Mouse (Mus musculus): ENCODE results near the gene Npc1l1. TPM values are rescaled to one million over a fixed set of nuclear protein-coding genes. Genes with fewer than 3 reads are reported as not detected.

Gene Npc1l1
- not detected in 2 replicates for total RNA-seq (2012; rRNA removed)
- polyA plus RNA-seq (2012; ENCODE audit: insufficient read depth in 1 of 2, insufficient read length in 2 of 2, low read depth in 1 of 2, low replicate concordance in 2 of 2, missing spikeins in 1 of 2), result under 1 TPM in 1 of 2 experiments, not detected in 1; 0.10 TPM

DNA sequence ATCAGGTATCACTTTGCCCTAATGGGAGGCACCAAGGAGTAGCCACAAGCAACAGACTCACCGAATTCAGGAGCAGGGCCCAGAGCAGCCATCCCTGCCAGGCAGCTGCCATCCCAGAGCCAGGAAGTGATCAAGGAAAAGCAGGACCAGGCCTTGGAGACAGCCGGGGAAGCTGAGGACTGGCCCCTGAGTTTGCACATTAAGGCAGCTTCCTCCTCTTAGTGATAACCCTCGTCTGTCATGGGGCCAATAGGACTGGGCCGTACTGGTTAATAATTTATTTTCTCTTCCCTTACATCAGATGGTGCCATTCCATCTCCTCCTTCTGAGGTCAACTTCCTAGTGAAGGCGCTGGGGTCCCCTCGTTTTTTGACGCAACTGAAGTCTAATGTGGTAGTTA lies at the start of gene Npc1l1:
Npc1l1 (minus strand) TSS at position 132 of the 400 bp plus-strand sequence.
- H3K27ac ChIP-seq (ENCODE audit: control insufficient read depth, low read depth, low read length), result no peak within 1 kb of the TSS
- no peaks in the 10 kb centered on the region for H3K36me3 ChIP-seq (ENCODE audit: control insufficient read depth in 1 of 2, insufficient read depth in 2 of 2, low read length in 2 of 2)
- DNase-seq (ENCODE audit: low read depth, low spot score), result no peak
- no peak within 1 kb of the TSS for H3K4me3 ChIP-seq (ENCODE audit: control insufficient read depth in 1 of 2, insufficient read depth in 1 of 2, low read depth in 2 of 2, low read length in 2 of 2)
- H3K9me3 ChIP-seq (replicated peaks; ENCODE audit: insufficient read depth, low read length), result no peaks in the 10 kb centered on the region; the same call in 1 of the 2 replicates
- no peaks in the 10 kb centered on the region for H3K4me1 ChIP-seq (ENCODE audit: control insufficient read depth in 1 of 2, insufficient read depth in 2 of 2, low read length in 2 of 2)
- no peak within 1 kb of the TSS for H3K9ac ChIP-seq (ENCODE audit: control insufficient read depth, low read depth, low read length, poor library complexity, severe bottlenecking)
- peaks cover 7 to 19% of the 10 kb centered on the region in 2 experiments for H3K27me3 ChIP-seq (ENCODE audit: control insufficient read depth in 1 of 2, insufficient read depth in 2 of 2, low read length in 2 of 2)
- TF ChIP-seq MAZ (IDR thresholded peaks at IDR 0.05; ENCODE audit: low read depth, low read length) (no peak), JUND (IDR thresholded peaks at IDR 0.05; ENCODE audit: low read depth, low read length) (no peak), BHLHE40 (IDR thresholded peaks at IDR 0.05; ENCODE audit: borderline replicate concordance, low read depth, low read length) (no peak), CTCF (IDR thresholded peaks at IDR 0.05 in 2 of 3, conservative IDR thresholded peaks at IDR 0.05 in 1 of 3; ENCODE audit: control insufficient read depth in 1 of 3, insufficient read depth in 1 of 3, low read depth in 2 of 3, low read length in 3 of 3, poor library complexity in 1 of 3, severe bottlenecking in 1 of 3) (no peak), NRF1 (IDR thresholded peaks at IDR 0.05; ENCODE audit: insufficient read depth, low read depth, low read length, poor library complexity, severe bottlenecking) (no peak), CHD2 (IDR thresholded peaks at IDR 0.05; ENCODE audit: low read length) (no peak), KAT2A (conservative IDR thresholded peaks at IDR 0.05; ENCODE audit: low read depth, low read length) (no peak), MYB (IDR thresholded peaks at IDR 0.05; ENCODE audit: low read depth, low read length) (no peak), TCF12 (IDR thresholded peaks at IDR 0.05; ENCODE audit: low read depth, low read length) (no peak), ZC3H11A (IDR thresholded peaks at IDR 0.05; ENCODE audit: low read depth, low read length) (no peak), ZNF384 (IDR thresholded peaks at IDR 0.05; ENCODE audit: low read depth, low read length) (no peak), EP300 (IDR thresholded peaks at IDR 0.05; ENCODE audit: low read depth in 1 of 2, low read length in 2 of 2) (no peak), MAX (IDR thresholded peaks at IDR 0.05; ENCODE audit: low read length) (no peak), USF1 (IDR thresholded peaks at IDR 0.05; ENCODE audit: low read depth, low read length) (no peak)
- no peaks in the 10 kb centered on the region for H3K79me2 ChIP-seq (ENCODE audit: control insufficient read depth, insufficient read depth, low read length, poor library complexity)

DNA sequence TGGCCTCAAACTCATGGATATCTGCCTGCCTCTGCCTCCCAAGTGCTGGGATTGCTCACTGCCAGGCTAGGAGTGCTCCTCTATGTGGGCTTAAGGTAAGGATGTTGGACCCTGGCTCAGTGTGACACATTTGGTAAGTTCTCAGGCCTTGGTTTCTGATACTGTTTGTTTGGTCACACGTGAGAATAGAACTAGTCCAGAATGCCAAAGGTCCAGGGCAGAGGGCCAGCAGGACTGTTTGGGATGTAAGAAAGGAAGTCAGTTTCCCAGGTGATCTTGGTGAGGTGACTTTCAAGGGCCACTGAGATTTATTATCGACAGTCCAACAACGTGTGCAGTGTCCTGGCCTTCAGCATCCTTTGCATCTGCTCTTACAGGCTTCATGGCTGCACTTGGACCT lies 46.5 kb upstream of the Npc1l1 start:
- no peaks in the 10 kb centered on the region for H3K9me3 ChIP-seq (replicated peaks; ENCODE audit: insufficient read depth, low read length)
- H3K4me1 ChIP-seq (ENCODE audit: control insufficient read depth in 1 of 2, insufficient read depth in 2 of 2, low read length in 2 of 2), result peaks cover 0 to 14% of the 10 kb centered on the region in 2 experiments; a peak in 3 of 4 replicates
- H3K27ac ChIP-seq (ENCODE audit: control insufficient read depth, low read depth, low read length), result no peak overlapping the region
- peaks cover 0 to 3% of the 10 kb centered on the region in 2 experiments; a peak in 2 of 4 replicates for H3K27me3 ChIP-seq (ENCODE audit: control insufficient read depth in 1 of 2, insufficient read depth in 2 of 2, low read length in 2 of 2)
- no peak overlapping the region for H3K4me3 ChIP-seq (ENCODE audit: control insufficient read depth in 1 of 2, insufficient read depth in 1 of 2, low read depth in 2 of 2, low read length in 2 of 2)
- TF ChIP-seq TCF12 (IDR thresholded peaks at IDR 0.05; ENCODE audit: low read depth, low read length) (no peak), ETS1 (IDR thresholded peaks at IDR 0.05; ENCODE audit: low read depth, low read length) (no peak), GATA1 (IDR thresholded peaks at IDR 0.05; ENCODE audit: low read depth, low read length) (no peak), NELFE (IDR thresholded peaks at IDR 0.05; ENCODE audit: low read depth, low read length) (no peak), MXI1 (IDR thresholded peaks at IDR 0.05; ENCODE audit: low read depth, low read length) (no peak), RAD21 (IDR thresholded peaks at IDR 0.05; ENCODE audit: low read depth, low read length) (no peak)
- H3K36me3 ChIP-seq (ENCODE audit: control insufficient read depth in 1 of 2, insufficient read depth in 2 of 2, low read length in 2 of 2), result peaks cover 0 to 10% of the 10 kb centered on the region in 2 experiments; a peak in 2 of 4 replicates
- no peak for DNase-seq (ENCODE audit: low read depth, low spot score)
- peaks cover 12% of the 10 kb centered on the region for H3K79me2 ChIP-seq (ENCODE audit: control insufficient read depth, insufficient read depth, low read length, poor library complexity)
- no peak overlapping the region for H3K9ac ChIP-seq (ENCODE audit: control insufficient read depth, low read depth, low read length, poor library complexity, severe bottlenecking)
